Mouse (Mus musculus): ENCODE measurements around the gene Pip5k1b. TPM values are rescaled to one million over a fixed set of nuclear protein-coding genes. Genes with fewer than 3 reads are reported as not detected.

The Pip5k1b gene
- polyA plus RNA-seq, 1 experiment from 2014 or later = 2.1 TPM

DNA sequence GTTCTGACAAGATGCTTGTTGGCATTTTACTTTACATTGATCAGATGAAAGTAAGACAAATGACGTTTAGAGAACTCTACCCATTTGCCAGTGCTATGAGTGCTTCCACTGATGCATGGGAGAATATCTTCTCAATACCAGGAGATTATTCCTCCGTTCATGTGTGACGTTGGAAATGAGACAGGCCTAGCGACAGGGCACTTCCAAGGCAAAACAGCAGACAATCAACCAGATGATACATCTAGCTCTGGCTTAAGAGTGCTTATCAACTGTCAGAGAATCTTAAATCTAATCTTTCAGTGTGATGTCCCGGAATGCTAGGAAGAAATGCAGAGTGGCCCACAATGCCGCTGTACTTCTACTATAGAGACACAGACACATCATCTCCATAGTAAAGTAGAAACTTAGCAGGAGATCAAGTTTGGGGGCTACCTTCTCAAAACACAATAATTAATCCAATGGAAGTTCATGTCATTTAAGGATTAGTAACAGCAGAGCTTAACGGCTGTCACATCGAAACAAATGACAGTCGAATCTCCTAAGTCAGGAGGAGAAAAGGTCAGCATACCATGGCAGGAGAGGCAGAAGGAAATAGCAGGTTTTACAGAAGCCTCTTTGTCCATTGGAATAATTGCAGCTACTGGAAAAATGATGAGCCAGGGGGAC is 239.5 kb downstream of the Pip5k1b start:
- Histone ChIP-seq H3K9ac (no peak overlapping the region), H3K27ac (replicated peaks) (no peak overlapping the region), H3K27me3 (peaks cover 5% of the 10 kb centered on the region; the same call in 1 of the 2 replicates), H3K4me3 (no peak overlapping the region), H3K4me1 (replicated peaks) (peaks cover 8% of the 10 kb centered on the region), H3K4me2 (no peak overlapping the region), H3K36me3 (no peaks in the 10 kb centered on the region), H3K9me3 (no peaks in the 10 kb centered on the region)
- 74% methylated on average over 9 of the region's 9 CpGs for WGBS
- ATAC-seq (ENCODE audit: low FRiP score, low read depth) = no peak

DNA sequence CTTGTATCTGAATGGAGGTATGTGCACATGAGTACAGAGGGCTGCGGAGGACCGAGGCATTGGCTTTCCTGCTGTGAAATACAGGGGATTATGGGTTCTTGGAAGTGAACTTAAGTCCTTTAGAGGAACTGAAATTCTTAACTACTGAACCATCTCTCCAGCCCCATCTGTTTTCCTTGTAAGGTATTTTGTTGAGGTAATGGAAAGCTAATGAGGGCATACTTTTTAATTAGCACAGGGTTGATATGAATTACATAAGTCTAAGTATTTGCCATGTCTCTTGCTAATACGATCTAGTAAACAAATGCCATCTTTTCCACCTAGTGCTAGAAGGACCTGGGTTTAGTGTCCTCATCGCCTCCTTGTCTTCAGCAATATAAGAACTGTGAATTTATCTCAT is 240.4 kb downstream of the Pip5k1b start:
- Histone ChIP-seq H3K27me3 (peaks cover 8% of the 10 kb centered on the region; the same call in 1 of the 2 replicates), H3K36me3 (no peaks in the 10 kb centered on the region), H3K27ac (replicated peaks) (no peak overlapping the region), H3K4me3 (no peak overlapping the region), H3K4me1 (replicated peaks) (peaks cover 8% of the 10 kb centered on the region), H3K9ac (no peak overlapping the region), H3K9me3 (no peaks in the 10 kb centered on the region), H3K4me2 (no peak overlapping the region)
- no peak for ATAC-seq (ENCODE audit: low FRiP score, low read depth)
- WGBS = 87% methylated on average over 4 of the region's 4 CpGs

DNA sequence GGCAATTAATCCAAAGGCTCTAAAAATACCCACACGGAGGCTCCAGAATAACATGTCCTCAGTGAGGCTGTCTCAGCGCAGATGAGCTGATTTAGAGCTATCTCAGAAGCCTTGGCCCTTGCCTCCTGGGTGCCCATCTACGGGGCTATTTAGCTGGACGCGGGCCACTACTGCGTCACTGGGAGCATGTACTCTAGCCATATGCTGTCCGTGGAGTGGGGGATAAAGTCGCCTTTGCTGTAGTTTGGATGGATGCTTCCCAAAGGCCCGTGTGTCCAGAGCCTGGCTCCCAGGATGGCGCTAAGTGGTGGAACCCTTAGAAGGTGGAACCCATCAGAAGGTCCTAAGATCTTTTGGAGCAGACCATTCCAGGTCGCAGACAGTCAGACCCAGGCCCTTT is 241.0 kb downstream of the Pip5k1b start:
- Histone ChIP-seq H3K27ac (replicated peaks) (no peak overlapping the region), H3K4me1 (replicated peaks) (peaks cover 8% of the 10 kb centered on the region), H3K4me2 (no peak overlapping the region), H3K27me3 (peaks cover 8% of the 10 kb centered on the region; the same call in 1 of the 2 replicates), H3K9ac (no peak overlapping the region), H3K9me3 (no peaks in the 10 kb centered on the region), H3K4me3 (no peak overlapping the region), H3K36me3 (no peaks in the 10 kb centered on the region)
- ATAC-seq (ENCODE audit: low FRiP score, low read depth) = no peak
- WGBS = 91% methylated on average over 11 of the region's 11 CpGs

DNA sequence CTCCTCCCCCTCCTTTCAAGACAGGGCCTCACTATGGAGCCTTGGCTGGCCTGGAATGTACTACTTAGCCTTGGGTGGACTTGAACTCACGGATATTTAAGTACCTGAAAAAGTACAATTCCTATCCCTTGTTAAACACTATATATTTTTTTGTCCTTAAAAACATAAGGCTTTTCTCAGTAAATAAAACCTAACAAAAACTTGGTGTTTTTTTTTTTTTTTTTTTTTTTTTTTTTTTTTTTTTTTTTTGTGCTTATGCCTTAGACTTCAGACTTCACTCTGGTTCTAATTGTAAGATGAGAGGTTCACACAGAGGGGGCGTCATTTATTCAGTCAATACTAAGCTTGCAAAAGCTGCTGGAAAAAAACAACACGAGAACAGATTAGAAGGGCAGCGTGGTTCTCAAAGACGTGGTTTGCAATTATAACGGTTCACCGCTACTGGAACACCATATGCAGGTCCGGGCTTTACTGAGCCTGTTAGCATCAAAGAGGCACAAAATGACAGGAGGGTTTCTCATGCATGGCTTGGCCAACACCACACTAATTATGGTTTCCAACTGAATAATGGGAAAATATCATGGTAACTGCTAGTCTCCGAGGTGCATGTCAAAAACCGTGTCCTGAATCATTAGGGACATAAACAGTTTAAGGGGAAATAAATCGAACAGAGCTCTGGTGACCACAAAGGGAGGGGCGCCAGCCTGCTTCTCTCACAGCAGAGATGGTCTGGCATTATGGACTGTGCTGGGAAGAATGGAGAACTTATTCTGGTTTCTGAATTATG is 242.9 kb downstream of the Pip5k1b start:
- no peaks in the 10 kb centered on the region for H3K9me3 ChIP-seq
- peaks cover 8% of the 10 kb centered on the region; the same call in 1 of the 2 replicates for H3K27me3 ChIP-seq
- no peak overlapping the region for H3K9ac ChIP-seq
- H3K4me2 ChIP-seq = peak overlapping the region; percentile 9; the same call in 1 of the 2 replicates
- H3K27ac ChIP-seq (replicated peaks) = no peak overlapping the region
- peaks cover 15% of the 10 kb centered on the region for H3K4me1 ChIP-seq (replicated peaks)
- 28% methylated on average over 12 of the region's 12 CpGs for WGBS
- H3K36me3 ChIP-seq = no peaks in the 10 kb centered on the region
- no peak overlapping the region for H3K4me3 ChIP-seq
- ATAC-seq (ENCODE audit: low FRiP score, low read depth) = peak; percentile 74

DNA sequence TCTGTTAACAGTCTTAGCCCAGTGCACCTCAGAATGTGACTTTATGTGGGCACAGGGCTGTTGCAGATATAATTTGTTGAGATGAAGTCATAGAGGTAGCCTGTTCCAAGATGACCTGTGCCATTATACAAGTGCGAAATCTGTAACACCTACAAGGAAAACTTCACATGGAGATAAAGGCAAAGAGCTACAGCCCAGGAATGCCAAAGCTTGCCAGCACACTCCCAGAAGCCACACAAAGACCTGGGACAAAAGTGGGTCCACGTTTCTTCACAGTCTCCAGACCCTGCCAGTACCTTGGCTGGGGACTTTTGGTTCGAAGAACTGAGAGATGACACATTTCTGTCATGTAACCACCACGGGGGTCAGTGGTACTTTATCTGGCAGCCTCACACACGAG is 243.6 kb downstream of the Pip5k1b start:
- no peak overlapping the region for H3K9ac ChIP-seq
- no peak overlapping the region for H3K4me3 ChIP-seq
- no peak for ATAC-seq (ENCODE audit: low FRiP score, low read depth)
- no peaks in the 10 kb centered on the region for H3K9me3 ChIP-seq
- H3K4me1 ChIP-seq (replicated peaks) = peaks cover 19% of the 10 kb centered on the region
- peaks cover 8% of the 10 kb centered on the region; the same call in 1 of the 2 replicates for H3K27me3 ChIP-seq
- 79% methylated on average over 5 of the region's 5 CpGs for WGBS
- H3K4me2 ChIP-seq = no peak overlapping the region
- H3K36me3 ChIP-seq = no peaks in the 10 kb centered on the region
- no peak overlapping the region for H3K27ac ChIP-seq (replicated peaks)

DNA sequence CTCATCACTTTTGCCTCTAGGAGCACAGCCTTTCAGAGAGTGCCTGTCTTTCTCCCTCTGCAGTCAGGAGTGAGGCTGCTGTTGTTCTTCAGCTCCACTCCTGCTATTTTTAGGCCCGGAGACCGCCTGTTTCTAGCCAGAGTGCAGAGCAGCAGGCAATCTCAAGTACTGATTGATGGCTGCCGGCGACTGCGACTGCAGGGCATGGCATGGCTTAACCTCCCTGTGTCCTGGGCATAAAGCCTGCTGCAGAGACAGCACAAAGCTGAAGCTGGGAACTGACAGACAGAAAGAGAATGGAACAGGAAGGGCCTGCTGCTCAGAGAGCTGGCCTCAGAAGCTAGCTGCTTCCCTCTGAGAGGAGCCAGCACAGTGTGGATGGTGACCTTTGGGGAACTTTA is 247.4 kb downstream of the Pip5k1b start:
- ATAC-seq (ENCODE audit: low FRiP score, low read depth) = peak; percentile 54
- Histone ChIP-seq H3K9ac (no peak overlapping the region), H3K27me3 (0 out of 2 replicates have a peak, but pooled peaks cover 4% of the 10 kb centered on the region), H3K36me3 (no peaks in the 10 kb centered on the region), H3K9me3 (no peaks in the 10 kb centered on the region), H3K4me3 (no peak overlapping the region), H3K4me2 (no peak overlapping the region), H3K27ac (replicated peaks) (peak overlapping the region; percentile 70), H3K4me1 (replicated peaks) (peaks cover 16% of the 10 kb centered on the region)
- WGBS = 5% methylated on average over 5 of the region's 5 CpGs

DNA sequence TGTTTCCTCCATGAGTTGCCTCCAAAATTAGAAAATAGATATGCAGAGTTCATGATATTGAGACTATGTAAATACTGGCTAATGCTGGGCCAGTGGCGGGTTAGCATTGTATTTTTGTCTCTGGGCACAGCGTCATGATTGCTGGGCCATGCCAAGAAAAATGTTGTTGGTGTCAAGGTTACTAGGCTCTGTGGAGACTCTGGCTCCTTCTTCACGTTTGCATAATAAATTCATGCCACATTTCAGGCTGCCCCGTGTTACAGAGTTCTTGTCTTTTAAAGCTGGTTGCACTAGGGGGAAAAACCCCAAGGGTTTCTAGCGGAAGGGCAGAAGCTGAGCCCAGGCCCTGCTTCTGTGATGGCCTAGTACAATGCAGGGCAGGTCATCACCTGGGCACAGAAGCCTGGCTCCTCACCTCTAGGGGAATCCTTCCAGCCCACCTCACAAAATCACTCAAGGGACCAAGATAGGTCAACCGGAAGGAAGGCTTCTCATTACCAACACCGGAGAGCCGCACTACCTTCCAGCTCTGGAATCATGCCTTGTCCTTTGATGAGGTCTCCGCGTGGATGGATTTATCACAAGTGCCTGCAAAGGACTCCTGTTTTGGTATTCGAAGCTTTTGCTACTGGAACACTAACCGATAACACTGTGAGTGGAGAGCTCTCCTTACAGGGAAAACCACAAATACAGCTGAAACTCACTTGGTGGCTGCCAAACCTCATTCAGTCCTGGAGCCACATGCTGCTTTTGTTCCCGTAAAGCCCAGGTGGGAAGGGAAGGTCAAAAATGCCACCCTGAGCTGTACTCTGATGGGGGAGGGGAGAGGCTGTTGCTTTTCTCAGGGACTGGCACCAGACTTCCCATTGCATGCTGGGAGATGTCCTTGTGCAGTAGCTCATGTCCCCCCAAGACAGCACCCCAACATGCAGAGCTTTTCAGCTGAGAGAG is 248.1 kb downstream of the Pip5k1b start:
- peak overlapping the region; percentile 70 for H3K27ac ChIP-seq (replicated peaks)
- 55% methylated on average over 13 of the region's 13 CpGs for WGBS

DNA sequence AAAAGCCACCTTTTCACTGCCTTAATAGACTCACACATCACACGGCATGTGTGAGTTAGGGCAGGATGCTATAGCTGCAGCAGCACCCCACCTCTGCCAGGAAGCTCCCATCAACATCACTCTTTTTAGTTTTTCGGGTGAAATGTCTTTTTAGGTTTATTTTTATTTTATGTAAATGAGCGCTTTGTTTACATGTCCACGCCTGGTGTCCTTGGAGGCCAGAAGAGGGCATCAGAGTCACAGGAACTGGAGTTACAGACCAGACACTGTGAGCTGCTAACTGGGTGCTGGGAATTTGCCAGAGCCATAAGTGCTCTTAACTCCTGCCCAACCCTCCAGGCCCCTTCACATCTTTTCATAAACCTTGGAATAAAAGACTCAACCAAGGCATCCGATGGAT is 249.3 kb downstream of the Pip5k1b start:
- WGBS = 94% methylated on average over 5 of the region's 5 CpGs
- H3K27ac ChIP-seq (replicated peaks) = no peak overlapping the region
- H3K4me1 ChIP-seq (replicated peaks) = peaks cover 13% of the 10 kb centered on the region
- H3K4me3 ChIP-seq = no peak overlapping the region
- ATAC-seq (ENCODE audit: low FRiP score, low read depth) = no peak
- H3K36me3 ChIP-seq = no peaks in the 10 kb centered on the region
- H3K4me2 ChIP-seq = no peak overlapping the region
- no peak overlapping the region for H3K9ac ChIP-seq
- H3K27me3 ChIP-seq = 0 out of 2 replicates have a peak, but pooled peaks cover 4% of the 10 kb centered on the region
- H3K9me3 ChIP-seq = no peaks in the 10 kb centered on the region

More for the DNA sequence above, 248.1 kb downstream of the Pip5k1b start:
- H3K4me1 ChIP-seq (replicated peaks) = peaks cover 11% of the 10 kb centered on the region
- H3K4me2 ChIP-seq = no peak overlapping the region
- no peak overlapping the region for H3K4me3 ChIP-seq
- H3K9ac ChIP-seq = no peak overlapping the region
- H3K36me3 ChIP-seq = no peaks in the 10 kb centered on the region
- 0 out of 2 replicates have a peak, but pooled peaks cover 4% of the 10 kb centered on the region for H3K27me3 ChIP-seq
- no peaks in the 10 kb centered on the region for H3K9me3 ChIP-seq
- ATAC-seq (ENCODE audit: low FRiP score, low read depth) = no peak

DNA sequence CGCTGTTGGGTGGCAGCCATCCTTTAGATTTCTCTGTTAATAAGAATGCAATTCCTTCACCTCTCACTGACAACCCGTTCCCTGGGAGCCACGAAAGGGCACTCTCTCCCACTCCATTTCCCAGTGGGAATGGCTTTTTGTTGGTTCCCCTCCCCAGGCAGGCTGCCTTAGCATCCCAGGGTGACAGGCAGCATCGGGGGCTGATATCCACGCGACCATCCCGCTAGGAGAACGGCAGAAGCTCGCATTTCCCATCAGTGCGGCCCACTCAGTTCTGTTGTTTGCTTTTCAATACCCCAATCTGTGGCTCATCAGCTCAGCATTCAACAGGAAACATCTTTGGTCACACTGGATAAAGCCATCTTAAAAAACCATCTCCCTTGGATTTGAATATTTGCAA is 253.5 kb downstream of the Pip5k1b start:
- Histone ChIP-seq H3K27ac (replicated peaks) (no peak overlapping the region), H3K4me1 (replicated peaks) (0 out of 2 replicates have a peak, but pooled peaks cover 2% of the 10 kb centered on the region), H3K27me3 (no peaks in the 10 kb centered on the region), H3K4me3 (no peak overlapping the region), H3K9ac (no peak overlapping the region), H3K36me3 (no peaks in the 10 kb centered on the region), H3K9me3 (no peaks in the 10 kb centered on the region), H3K4me2 (no peak overlapping the region)
- no peak for ATAC-seq (ENCODE audit: low FRiP score, low read depth)
- 37% methylated on average over 10 of the region's 10 CpGs for WGBS

DNA sequence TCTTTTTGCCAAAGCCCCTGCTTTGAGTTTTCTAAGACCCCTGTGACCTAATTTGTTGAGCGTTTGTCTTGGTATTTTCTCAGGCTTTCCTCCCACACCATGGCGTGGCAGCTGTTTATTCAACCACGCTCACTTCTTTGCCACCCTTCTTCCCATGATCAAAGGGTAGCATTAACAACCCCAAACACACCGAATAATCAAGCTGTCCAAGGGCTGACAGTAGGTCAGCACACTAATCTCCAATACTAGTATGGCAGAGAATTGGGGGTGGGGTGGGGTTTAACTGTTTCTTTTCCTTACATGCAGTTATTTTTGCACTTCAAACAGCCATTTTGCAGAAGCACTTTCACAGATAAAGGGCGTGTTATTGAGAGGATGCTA is 253.9 kb downstream of the Pip5k1b start:
- H3K9ac ChIP-seq = no peak overlapping the region
- H3K27ac ChIP-seq (replicated peaks) = no peak overlapping the region
- WGBS = 21% methylated on average over 5 of the region's 5 CpGs
- peak overlapping the region; percentile 49 for H3K4me2 ChIP-seq
- H3K4me1 ChIP-seq (replicated peaks) = 0 out of 2 replicates have a peak, but pooled peaks cover 2% of the 10 kb centered on the region
- no peak for ATAC-seq (ENCODE audit: low FRiP score, low read depth)
- H3K9me3 ChIP-seq = no peaks in the 10 kb centered on the region
- H3K27me3 ChIP-seq = no peaks in the 10 kb centered on the region
- H3K36me3 ChIP-seq = no peaks in the 10 kb centered on the region
- H3K4me3 ChIP-seq = no peak overlapping the region

DNA sequence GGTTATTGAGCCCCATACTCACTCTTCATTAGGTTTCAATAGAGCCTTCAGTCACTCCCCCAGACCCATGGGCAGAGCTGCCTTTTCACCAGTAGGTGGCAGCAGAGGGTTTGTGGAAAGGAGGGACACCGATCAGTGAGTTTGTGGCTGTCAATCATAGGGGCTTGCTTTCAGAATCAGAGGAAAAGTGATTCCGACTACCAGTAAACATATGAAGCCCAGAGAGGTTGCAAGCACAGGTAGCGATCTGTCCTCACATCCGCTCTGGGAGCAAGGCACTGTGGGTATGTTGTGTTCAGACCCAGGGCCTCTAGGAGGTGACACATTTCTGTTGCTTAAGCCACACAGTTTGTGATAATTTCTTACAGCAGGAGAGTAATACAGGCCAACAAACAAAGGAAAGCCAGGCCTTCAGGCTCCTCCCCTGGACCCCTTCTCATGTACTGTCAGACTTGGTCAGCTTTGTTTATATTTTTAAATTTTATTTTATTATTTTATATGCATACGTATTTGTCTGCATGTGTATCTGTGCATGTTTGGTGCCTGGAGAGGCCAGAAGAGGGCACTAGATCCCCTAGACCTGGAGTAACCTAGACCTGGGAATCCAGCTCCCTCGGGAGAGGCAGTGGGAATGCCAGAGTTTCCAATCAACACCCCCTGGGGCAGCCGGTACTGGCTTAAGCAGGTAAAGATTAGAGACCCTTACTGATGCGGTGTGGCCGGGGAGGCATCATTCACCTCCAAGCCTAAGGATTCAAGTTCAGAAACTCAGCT is 254.5 kb downstream of the Pip5k1b start:
- Histone ChIP-seq H3K36me3 (no peaks in the 10 kb centered on the region), H3K27me3 (no peaks in the 10 kb centered on the region), H3K9ac (no peak overlapping the region), H3K9me3 (no peaks in the 10 kb centered on the region), H3K4me1 (replicated peaks) (0 out of 2 replicates have a peak, but pooled peaks cover 2% of the 10 kb centered on the region), H3K4me3 (peak overlapping the region; percentile 26), H3K27ac (replicated peaks) (peak overlapping the region; percentile 12; the same call in 1 of the 2 replicates), H3K4me2 (peak overlapping the region; percentile 49)
- peak; percentile 91 for ATAC-seq (ENCODE audit: low FRiP score, low read depth)
- 7% methylated on average over 9 of the region's 9 CpGs for WGBS
